Mouse (Mus musculus) kidney, postnatal 0 days (tissue): ENCODE results near the gene Spdl1. TPM values are rescaled to one million over a fixed set of nuclear protein-coding genes. Genes with fewer than 3 reads are reported as not detected.

Source experiments
- ATAC-seq: fragments of 200-750 bp; cut with Nextera tagmentation; replicated peaks from 2 replicates; pipeline ENCODE4 v1.8.0; 2017; ENCODE audit warnings: low read depth, moderate number of reproducible peaks, moderate TSS enrichment, moderate library complexity; ENCODE audit not compliant: low FRiP score
- DNase-seq: peaks from one replicate; pipeline ENCODE4 v3.0.0-alpha.2; 2016; ENCODE audit warnings: low spot score
- H3K27ac ChIP-seq: fragments of 300-500 bp; sonication (generic); 2 replicates; pipeline ENCODE4 v1.5.1; 2014; ENCODE audit warnings: mild to moderate bottlenecking
- H3K27me3 ChIP-seq: fragments of 300-500 bp; sonication (generic); 2 replicates; pipeline ENCODE4 v1.6.1; 2014; ENCODE audit warnings: low read length, mixed read lengths; ENCODE audit not compliant: insufficient read depth
- H3K36me3 ChIP-seq: fragments of 300-500 bp; sonication (generic); 2 replicates; pipeline ENCODE4 v1.6.1; 2014; ENCODE audit warnings: low read length, mixed read lengths; ENCODE audit not compliant: insufficient read depth
- H3K4me1 ChIP-seq: fragments of 300-500 bp; sonication (generic); replicated peaks from 2 replicates; pipeline ENCODE4 v1.6.1; 2014; ENCODE audit warnings: antibody characterized with exemption, low read length, mixed read lengths; ENCODE audit not compliant: insufficient read depth
- H3K4me2 ChIP-seq: fragments of 300-500 bp; sonication (generic); 2 replicates; pipeline ENCODE4 v1.6.1; 2014; ENCODE audit warnings: mild to moderate bottlenecking, low read length, moderate library complexity, mixed read lengths
- H3K4me3 ChIP-seq: fragments of 300-500 bp; sonication (generic); replicated peaks from 2 replicates; pipeline ENCODE4 v1.5.1; 2014; ENCODE audit warnings: low read depth, low read length
- H3K9ac ChIP-seq: fragments of 300-500 bp; sonication (generic); 2 replicates; pipeline ENCODE4 v1.6.1; 2014; ENCODE audit warnings: low read depth, low read length
- H3K9me3 ChIP-seq: fragments of 300-500 bp; sonication (generic); replicated peaks from 2 replicates; pipeline ENCODE4 v1.6.1; 2016; ENCODE audit warnings: low read length, inconsistent platforms, mixed read lengths
- CTCF ChIP-seq: IDR thresholded peaks from 2 replicates; pipeline ENCODE4 v1.5.1; 2016; ENCODE audit warnings: antibody characterized with exemption, low read depth, mild to moderate bottlenecking, moderate library complexity
- WGBS: fragments of 180-500 bp; shearing (Covaris S2); extraction: QIAGEN DNeasy Blood & Tissue Kit; methylation state at CpG from one replicate; pipeline ENCODE4 v1.1.7; 2014; 5-methylcytosine and 5-hydroxymethylcytosine counted together
- polyA plus RNA-seq: library from polyadenylated mRNA; unstranded; fragments of >200 nt; fragmentation: Nextera tagmentation; extraction: Ambion mirVana; gene quantifications from 2 replicates; pipeline ENCODE4 v1.2.1, GENCODE M21; 2015

Spdl1 gene
- polyA plus RNA-seq, 1 experiment from 2014 or later, result 9.0 TPM

DNA sequence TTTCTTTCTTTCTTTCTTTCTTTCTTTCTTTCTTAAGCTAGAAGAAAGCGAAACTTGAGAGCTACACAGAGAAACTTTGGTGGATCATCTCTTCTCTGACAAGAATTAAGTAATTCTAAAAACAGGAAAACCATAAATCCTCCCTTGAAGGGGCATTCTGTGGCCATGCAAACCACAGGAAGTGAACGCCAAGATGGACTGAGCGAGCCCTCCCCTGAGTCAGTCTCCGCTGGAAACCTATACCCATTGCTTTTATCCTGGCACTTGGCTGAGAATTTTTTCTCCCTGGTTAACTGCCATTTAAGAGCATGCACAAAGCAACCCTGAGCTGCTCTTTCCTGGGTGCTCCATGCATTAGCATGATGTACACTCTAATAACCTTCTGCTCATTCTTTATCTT is 53.5 kb downstream of the Spdl1 start:
- H3K36me3 ChIP-seq, result no peaks in the 10 kb centered on the region
- no peak for ATAC-seq
- WGBS, result 71% methylated on average over 4 of the region's 4 CpGs

DNA sequence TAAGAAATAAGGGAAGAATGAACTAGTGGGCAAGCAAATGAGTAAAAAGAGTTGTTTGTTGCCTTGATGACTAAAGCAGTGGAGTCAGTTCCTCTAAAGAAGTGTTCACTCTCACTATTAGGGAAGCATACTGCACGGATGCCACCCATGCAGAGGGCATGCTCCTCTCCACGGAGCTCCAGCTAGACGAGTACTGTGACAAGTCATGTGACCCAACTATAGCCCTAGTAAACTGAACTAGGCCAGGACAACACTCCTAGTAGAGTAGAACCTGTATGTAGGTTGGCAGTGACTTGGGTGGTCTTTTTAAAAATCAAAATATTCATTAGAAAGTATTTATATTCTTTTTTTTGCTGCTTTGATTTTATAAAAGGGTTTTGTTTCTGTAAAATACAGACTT is 55.1 kb downstream of the Spdl1 start:
- no peaks in the 10 kb centered on the region for H3K27me3 ChIP-seq
- no peak overlapping the region for H3K4me2 ChIP-seq
- H3K4me1 ChIP-seq, result no peaks in the 10 kb centered on the region
- no peak overlapping the region for H3K27ac ChIP-seq
- no peak overlapping the region for H3K4me3 ChIP-seq
- no peak for DNase-seq
- H3K9me3 ChIP-seq, result no peaks in the 10 kb centered on the region
- no peak overlapping the region for H3K9ac ChIP-seq
- ATAC-seq, result no peak
- no peak for TF ChIP-seq CTCF
- no peaks in the 10 kb centered on the region for H3K36me3 ChIP-seq
- WGBS, result 78% methylated on average over 3 of the region's 3 CpGs

More for the DNA sequence above, 53.5 kb downstream of the Spdl1 start:
- Histone ChIP-seq H3K4me3 (no peak overlapping the region), H3K4me1 (no peaks in the 10 kb centered on the region), H3K9me3 (no peaks in the 10 kb centered on the region), H3K27ac (no peak overlapping the region), H3K27me3 (no peaks in the 10 kb centered on the region), H3K4me2 (no peak overlapping the region), H3K9ac (no peak overlapping the region)
- no peak for DNase-seq
- no peak for TF ChIP-seq CTCF

DNA sequence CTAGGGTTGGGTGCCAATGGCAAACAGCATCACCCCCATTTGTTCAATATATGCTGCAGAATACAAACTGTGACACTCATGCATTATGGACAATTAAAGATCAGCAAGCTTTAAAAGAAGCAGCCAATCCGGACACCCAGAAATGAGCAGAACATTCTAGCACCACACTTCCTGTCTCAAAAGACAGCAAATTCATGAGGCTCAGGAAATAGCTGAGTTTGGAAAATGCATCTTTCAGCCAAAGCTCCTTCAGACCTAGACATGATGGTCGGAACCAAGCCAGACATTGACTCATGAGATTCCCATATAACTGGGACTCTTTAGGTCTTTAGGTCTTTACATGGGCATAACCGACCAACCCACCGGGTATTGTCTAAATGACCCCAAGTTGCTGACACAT is 55.9 kb downstream of the Spdl1 start:
- ATAC-seq (no peak), DNase-seq (no peak)
- 88% methylated on average over 4 of the region's 4 CpGs for WGBS
- Histone ChIP-seq H3K36me3 (no peaks in the 10 kb centered on the region), H3K9me3 (no peaks in the 10 kb centered on the region), H3K27me3 (no peaks in the 10 kb centered on the region), H3K4me3 (no peak overlapping the region), H3K4me1 (no peaks in the 10 kb centered on the region), H3K4me2 (no peak overlapping the region), H3K27ac (no peak overlapping the region), H3K9ac (no peak overlapping the region)
- TF ChIP-seq CTCF, result no peak

DNA sequence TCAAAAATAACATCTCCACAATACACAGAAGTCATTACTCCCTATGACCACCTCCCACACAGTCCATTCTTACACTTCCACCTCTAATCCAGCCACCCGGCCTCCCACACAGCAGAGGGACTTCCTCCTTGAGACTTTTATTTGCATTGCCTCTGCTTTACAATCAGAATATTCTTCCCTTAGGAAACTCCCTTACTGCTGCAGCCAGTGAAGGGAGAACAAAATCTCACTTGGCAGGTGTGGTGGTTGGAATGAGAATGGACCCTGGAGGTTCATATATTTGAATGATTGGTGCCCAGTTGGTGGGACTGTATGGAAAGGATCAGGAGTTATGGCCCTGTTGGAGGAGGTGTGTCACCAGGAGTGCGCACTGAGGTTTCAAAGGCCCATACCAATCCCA is 57.4 kb downstream of the Spdl1 start:
- Histone ChIP-seq H3K4me1 (no peaks in the 10 kb centered on the region), H3K27ac (no peak overlapping the region), H3K4me3 (no peak overlapping the region), H3K4me2 (no peak overlapping the region), H3K27me3 (no peaks in the 10 kb centered on the region), H3K9me3 (no peaks in the 10 kb centered on the region), H3K9ac (no peak overlapping the region), H3K36me3 (no peaks in the 10 kb centered on the region)
- DNase-seq (no peak), ATAC-seq (no peak)
- TF ChIP-seq CTCF, result no peak
- 30% methylated on average over 2 of the region's 2 CpGs for WGBS

DNA sequence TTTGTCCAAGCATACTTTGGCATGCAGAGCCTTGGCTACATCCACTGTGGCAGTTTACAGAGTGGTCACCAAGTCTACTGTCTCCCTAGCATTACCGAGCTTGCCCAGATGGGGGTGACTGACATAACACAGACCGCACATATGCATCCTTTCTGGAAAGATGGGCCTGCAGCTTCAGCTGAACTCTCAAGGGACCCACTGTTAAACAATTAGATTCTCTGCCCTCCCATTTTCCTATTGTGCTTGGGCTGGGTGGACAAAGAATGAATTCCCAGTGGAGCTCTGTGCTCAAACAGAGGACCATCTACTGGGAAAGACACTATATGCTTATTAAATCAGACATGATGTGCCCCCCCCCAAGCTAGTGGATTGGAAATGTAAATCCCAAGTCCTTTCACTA is 58.8 kb downstream of the Spdl1 start:
- H3K27ac ChIP-seq, result no peak overlapping the region
- no peak for DNase-seq
- H3K4me1 ChIP-seq, result no peaks in the 10 kb centered on the region
- WGBS, result 88% methylated on average over 2 of the region's 2 CpGs
- no peaks in the 10 kb centered on the region for H3K27me3 ChIP-seq
- H3K4me3 ChIP-seq, result no peak overlapping the region
- H3K9ac ChIP-seq, result no peak overlapping the region
- H3K4me2 ChIP-seq, result no peak overlapping the region
- H3K9me3 ChIP-seq, result no peaks in the 10 kb centered on the region
- H3K36me3 ChIP-seq, result no peaks in the 10 kb centered on the region
- ATAC-seq, result no peak
- no peak for TF ChIP-seq CTCF

DNA sequence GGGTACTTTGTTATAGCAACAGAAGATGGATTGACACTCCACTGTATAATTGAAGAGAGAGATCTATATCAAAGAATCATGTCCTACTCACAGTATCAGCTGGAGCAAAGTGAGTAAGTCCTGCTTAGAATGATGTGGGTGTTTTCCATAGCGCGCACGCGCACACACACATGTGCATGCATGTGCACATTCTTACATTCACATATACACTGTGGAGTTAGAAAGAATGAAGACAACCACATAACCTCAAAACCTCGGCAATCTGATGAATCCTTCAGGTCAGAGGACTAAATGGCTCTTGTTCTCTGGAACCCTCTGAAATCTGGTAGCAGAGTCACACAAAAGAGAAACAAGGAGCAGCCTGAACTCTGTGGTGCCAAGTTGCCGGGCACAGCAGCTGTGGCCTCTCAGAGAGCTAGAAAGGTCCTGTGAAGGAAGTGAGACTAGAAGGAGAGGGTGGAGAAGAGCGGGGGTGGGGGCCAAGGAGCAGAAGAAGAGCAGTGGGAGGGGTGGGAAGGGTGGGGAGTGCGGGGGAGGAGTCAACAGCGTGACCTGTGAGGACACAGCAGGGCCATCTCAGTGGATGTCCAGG is 60.0 kb downstream of the Spdl1 start:
- 77% methylated on average over 9 of the region's 9 CpGs for WGBS
- H3K4me3 ChIP-seq, result no peak overlapping the region
- ATAC-seq, result no peak

More for the DNA sequence above, 60.0 kb downstream of the Spdl1 start:
- Histone ChIP-seq H3K9me3 (no peaks in the 10 kb centered on the region), H3K9ac (no peak overlapping the region), H3K27ac (no peak overlapping the region), H3K36me3 (no peaks in the 10 kb centered on the region), H3K27me3 (no peaks in the 10 kb centered on the region), H3K4me2 (no peak overlapping the region), H3K4me1 (no peaks in the 10 kb centered on the region)
- TF ChIP-seq CTCF, result no peak
- no peak for DNase-seq
